Mouse (Mus musculus) retina, embryonic 14.5 days (tissue): Measurements from ENCODE around the gene Zmiz2.
"Not testable (repeated sequence)": the region's sequence is repeated elsewhere in the genome, so short reads cannot be mapped to it uniquely, and the experiment has no call there.

Source experiments
- DNase-seq: peaks from one replicate; pipeline ENCODE4 v3.0.0-alpha.2; 2015; ENCODE audit warnings: low spot score

The Zmiz2 gene

DNA sequence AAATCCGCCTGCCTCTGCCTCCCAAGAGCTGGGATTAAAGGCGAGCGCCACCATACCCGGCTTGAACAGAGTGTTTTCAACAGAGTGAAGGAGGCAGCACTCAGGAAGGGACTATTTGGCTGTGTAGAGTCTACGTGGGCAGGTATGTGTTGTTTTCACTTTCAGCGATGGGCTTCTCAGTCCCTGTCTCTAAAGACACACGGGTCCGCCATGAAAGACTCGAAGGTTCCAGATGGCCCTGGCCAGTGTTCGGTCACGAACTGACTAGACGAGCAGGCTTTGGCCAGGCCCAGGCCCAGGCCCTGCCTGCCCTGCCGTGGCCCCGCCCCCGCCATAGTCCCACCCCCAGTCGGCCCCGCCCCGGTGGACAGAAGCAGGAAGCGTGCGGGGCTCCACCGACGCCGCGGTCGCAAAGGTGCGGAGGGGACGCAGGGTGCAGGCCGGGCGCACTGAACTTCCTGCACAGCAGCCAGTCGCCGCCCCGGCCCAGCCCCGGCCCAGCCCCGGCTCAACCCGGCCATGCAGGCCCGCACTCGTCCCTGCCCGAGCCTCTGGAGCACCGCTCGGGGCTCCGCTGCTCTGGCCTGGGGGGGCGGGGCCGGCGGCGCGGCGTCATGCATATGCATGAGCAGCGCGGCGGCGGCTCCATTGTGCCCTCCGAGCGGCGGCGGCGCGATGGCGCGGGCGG, at the start of gene Zmiz2:
Zmiz2 (plus strand) TSS at position 349 of the 688 bp plus-strand sequence.
- DNase-seq, result peak; percentile 92

DNA sequence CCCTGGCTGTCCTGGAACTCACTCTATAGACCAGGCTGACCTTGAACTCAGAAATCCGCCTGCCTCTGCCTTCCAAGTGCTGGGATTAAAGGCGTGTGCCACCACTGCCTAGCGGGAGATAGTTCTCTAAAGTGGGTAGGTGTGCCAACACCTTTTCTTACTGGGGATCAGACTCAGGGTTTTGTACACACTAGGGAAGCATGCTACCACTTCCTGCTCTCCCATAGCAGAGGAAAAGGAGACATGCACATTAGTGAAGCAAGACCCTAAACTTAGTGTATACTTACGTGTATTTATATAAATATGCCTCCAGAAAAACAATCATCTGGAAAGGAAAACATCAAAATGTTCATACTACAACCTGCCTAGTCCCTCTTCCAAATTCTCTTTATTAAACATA, 42.9 kb upstream of the Zmiz2 start:
- DNase-seq, result no peak

DNA sequence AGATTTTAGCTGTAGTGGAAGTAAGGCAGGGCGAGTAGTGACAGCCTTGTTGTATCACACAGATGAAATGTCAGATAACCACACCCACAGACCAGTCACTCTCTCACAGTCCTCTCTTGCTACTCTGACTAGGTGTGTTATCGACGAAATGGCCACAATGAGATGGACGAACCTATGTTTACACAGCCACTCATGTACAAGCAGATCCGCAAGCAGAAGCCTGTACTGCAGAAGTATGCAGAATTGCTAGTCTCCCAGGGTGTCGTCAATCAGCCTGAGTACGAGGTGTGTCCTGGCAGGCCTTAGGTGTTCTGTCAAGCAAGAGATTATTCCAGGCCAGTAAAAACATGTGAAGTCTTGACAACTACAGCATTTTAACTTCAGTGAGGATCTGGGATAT, 41.9 kb upstream of the Zmiz2 start:
- DNase-seq, result no peak

DNA sequence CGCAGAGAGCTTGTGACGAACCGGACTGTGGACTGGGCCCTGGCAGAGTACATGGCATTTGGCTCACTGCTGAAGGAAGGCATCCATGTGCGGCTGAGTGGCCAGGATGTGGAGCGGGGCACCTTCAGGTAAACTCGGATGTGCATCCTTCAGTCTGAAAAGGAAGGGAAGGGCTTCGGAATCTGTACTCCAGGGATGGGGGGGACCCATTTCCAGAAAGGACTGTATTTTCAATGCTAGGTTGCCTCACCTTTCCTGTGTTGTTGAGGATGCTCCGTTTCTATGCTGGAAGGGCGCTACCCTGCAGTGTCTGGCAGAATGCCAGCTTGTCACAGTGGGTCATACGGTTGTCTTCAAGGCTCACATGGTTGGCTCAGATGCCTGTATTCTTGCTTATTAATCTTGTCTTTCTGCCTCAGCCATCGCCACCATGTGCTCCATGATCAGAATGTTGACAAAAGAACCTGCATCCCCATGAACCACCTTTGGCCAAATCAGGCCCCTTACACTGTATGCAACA, 40.1 kb upstream of the Zmiz2 start:
- DNase-seq, result no peak

DNA sequence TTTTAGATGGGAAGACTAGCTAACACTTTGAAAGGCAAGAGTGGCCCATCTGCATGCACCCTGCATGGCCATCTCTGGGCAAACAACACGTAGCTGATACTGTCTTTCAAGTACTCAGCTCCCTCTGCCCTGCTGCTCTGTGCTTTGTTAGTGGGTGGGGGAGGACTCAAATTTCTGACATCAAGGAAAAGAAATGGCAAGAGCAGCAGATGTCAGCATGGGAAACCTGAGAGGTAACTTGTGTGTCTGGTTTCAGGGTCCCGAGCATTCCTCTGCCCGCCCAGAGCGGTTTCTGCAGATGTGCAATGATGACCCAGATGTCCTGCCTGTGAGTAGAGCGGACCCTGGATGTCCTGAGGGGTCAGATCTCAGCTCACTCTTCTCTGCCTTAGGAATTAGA, 39.3 kb upstream of the Zmiz2 start:
- DNase-seq, result no peak

DNA sequence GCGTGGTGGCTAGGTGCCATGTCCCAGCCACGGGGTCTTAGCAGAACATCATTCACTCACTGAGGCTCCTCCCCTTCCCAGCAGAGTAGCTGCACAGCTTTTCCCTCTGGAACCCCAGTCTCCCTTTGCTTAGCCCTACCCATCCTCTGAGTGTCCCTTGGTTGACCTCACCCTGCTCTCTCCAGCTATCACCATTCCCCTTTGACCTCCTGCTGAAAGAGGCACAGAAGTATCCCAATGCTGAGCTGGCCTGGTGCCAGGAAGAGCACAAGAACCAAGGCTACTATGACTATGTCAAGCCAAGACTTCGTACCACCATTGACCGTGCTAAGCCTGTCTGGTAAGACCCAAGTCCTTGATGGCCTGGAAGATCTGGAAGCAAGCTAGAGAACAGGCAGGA, 33.8 kb upstream of the Zmiz2 start:
- DNase-seq, result no peak

DNA sequence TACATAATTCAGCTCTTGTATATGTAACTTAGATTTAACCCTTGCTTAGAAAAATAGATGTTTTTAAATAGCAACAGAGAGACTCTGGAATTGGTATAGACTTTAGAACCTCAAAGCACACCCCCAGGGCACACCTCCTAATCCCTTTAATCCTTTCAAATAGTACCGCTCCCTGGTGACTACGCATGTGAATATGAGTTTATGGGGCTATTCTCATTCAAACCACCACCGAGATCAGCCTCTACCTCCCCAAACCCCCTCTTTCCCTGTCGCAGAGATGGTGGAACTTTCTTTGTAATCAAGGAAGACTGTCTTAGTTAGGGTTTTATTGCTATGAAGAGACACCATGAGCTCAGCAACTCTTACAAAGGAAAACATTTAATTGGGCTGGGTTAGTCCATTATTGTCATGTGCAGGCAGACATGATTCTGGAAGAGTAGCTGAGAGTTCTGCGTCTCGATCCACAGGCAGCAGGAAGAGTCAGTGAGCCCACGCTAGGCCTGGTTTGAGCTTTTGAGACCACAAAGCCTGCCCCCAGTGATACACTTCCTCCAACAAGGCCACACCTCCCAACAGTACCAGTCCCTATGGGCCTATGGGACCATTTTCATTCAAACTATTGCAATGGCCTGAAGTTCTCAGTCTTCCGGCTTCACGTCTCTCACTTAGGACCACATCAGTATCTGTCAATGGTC, 24.1 kb upstream of the Zmiz2 start:
- DNase-seq, result no peak

DNA sequence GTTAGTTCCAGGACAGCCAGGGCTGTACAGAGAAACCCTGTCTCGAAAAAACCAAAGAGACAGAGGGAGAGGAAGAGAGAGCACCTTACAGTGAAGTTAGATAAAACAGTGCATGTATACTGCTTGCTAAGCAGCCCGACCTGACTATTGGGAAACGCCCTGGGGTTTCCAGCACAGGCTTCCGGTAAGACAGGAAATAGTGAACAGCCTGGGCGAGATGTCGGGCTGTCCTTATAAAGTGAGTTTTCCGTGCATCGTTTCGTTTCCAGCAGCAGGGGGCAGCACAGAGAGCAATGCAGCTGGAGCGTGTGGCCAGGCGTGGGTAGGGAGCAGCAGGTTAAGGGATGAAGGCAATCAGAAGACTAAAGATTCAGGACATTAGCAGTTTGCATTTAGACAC, 23.0 kb upstream of the Zmiz2 start:
- peak; percentile 78 for DNase-seq

DNA sequence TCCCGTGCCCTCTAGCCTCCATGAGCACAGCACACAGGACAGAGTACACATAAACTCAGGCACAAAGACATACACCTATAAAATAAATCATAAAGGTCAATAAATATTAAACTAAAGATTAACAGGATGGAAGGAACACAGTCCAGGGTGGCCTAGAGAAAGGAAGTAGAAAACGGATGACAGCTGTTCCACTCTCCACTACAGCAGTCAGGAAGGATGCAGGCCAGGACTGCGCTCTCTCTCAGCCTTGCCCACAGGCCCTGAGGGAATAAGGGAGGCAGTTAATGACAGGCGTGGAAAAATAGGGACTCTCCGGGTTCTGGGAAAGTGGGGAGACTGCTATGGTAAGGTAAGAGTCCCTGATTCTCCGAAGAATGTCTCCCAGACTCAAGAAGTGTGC, 22.4 kb upstream of the Zmiz2 start:
- DNase-seq, result no peak

DNA sequence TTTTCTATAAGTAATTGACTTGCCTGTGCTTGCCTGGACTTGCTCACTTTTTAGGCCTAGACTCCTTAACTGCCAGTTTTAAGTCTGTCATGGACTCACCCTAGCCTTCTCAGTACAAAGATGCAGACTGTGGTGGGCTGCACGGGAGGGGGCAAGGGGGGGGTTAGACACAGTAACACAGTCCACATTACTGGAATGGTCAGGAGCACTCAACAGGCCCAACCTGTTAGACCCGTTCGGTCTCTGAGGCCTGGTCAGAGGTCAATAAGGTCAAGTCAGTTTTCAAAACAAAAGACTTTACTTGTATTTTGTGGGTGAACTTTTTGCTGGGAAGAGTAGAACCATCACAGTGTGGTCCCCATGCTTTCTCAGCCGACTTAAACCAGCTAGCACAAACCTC, 21.7 kb upstream of the Zmiz2 start:
- DNase-seq, result no peak

DNA sequence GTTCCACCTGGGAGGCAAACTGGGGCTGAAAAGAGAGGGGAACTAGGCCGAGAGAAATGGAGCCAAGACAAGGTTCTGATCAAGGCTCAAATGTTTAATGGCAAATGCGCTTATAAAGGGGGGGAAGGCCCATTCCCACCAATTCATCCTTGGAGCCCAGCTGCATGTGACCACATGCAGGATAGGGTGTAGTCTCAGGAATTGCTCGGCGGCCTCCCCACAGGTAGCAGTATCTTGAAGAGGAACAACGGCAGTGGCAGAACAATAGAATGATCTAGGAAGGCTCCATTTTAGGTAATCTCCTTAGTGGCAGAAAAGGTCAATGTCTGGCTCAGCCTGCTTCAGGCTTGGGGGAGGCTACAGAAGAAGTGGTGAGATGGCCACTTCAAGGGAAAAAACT, 20.9 kb upstream of the Zmiz2 start:
- not testable (repeated sequence) for DNase-seq

DNA sequence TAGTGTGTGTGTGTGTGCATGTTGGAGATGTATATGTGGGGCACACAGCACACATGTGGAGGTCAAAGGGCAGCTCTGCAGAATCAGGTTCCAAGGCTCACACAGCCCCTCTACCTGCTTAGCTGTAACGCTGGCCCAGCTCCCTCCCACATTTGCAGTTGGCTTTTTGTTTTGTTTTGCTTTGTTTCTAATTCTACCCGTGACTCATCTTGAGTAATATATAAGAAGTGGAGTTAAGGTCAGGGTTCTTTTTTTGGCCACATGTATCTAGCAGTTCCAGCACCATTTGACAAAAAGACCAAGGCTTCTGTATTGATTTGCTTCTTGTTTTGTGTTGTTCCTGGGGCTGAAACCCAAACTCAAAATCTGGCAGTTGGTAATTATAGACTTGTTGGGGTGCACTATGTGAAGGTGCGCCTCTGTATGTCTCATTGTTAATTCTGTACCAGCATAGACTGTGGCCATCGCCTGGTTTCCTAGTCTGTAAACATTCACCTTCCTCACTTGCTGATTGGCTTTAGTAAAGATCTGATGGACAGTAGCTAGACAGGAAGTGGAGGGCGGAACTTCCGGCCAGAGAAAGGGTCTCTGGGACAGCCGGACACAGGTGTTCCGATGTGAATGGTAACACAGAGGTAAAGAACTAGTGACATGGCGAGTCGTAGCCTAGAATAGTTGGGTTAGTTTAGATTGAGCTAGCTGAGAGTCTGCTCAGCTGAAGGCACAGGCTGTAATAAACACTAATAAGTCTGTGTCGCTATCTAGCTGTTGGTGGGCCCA, 17.3 kb upstream of the Zmiz2 start:
- DNase-seq, result no peak

DNA sequence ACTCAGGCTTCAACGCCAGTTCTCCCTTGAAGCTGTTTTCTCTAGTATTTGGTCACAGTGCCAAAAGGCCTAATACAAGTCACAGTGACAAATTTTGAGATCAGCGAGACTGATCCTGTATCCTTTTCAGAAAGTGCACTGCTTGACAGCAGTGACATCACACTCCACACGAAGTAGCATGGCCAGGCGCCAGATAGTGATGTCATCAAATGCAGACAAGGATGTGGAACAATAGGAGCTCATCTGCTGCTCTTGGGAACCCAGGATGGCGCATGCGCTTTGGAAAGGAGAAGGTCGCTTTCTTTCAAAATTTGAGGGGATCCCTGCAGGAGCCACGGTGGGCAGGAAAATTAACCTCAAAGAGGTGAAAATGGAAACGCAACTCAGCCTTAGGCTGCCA, 16.1 kb upstream of the Zmiz2 start:
- DNase-seq, result no peak

DNA sequence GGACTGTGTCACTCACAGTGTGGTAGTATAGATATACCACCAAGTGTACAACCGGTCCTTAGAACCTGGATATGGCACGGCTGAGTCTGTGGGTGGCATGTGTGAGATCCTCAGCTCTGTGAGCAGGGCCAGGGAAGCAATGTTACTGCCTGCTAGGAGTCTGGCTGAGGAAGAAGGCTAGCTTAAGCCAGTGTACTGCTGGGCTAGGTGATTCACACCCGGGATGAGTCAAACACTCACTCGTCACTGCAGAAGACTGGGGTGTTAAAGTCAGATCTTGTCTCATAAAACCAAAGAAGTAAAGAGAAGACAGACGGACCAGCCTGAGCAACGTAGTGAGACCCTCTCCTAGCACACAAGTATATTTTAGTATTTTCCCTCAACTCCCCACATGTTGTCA, 8.0 kb upstream of the Zmiz2 start:
- DNase-seq, result no peak

DNA sequence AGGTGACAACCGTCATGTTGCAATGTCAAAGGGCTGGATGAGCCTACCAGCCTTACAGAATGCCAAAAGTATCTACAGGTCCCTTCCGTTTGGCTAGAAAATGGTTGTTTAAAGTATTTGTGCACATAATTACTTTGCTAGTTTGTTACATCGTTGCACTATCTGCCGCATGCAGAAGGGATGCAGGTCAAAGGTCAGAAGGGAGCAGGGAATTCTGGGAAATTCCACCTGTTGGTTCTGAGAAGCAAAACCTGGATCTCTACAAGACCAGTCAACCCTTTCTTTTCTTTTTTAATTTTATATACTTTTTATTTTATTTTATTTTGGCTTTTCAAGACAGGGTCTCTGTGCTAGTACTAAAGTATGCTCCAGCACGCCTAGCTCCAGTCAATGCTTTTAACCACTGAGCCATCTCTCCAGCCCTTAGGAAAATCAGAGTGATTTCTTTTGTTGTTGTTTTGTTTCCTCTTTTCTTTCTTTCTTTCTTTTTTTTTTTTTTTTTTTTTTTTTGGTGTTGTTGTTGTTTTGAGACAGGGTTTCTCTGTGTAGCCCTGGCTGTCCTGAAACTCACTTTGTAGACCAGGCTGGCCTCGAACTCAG, 648 bp upstream of the Zmiz2 start:
- DNase-seq, result no peak

DNA sequence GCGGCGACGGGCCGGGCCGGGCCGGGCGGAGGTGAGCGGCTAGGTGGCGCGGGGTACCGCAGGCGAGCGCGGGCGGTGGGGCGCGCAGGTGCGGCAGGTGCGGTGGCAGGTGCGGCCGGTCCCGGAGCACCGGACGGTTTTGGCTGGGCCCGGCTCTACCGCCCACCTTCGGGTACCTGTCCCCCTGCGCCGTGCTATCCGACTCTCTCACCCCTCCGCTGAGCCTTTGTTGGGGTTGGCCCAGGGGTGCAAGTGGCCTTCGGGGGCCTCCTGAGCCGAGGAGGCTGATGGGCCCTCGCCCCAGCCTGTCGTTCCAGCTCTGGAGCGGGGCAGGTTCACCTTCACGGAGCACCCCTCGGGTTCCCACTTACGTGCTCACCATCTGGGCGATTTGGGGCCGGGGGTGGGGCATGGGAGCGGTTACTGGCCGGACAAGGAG, 628 bp downstream of the Zmiz2 start:
- peak; percentile 25 for DNase-seq

DNA sequence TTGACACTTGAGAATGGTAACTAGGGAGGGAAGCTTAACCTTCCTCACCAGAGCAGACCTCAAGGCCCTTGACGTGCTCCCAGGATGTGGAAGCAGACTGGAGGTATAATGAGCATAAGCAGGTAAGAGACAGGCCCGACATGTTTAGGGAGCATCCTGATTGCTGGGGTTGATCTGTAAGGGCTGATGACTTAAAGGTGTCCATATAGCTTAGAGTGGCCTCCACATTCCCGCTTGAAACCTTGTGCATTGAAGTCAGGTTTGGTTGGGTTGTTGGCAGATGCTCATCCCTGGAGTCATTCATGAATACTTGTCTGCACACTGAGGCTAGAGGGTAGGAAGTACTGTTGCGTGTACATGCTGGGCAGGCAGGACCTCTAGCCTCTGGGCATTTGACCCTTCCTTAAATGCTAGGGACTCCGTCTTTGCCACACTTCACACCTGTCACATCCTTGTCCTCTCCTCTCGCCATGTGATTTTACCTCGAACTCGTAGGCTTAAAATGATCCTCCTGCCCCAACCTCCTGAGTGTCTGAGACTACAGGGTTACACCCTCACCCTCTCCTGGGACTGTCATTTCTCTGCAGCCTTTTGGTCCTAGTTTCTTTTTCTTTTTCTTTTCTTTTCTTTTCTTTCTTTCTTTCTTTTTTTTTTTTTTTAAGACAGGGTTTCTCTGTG, 1.6 kb downstream of the Zmiz2 start:
- no peak for DNase-seq

DNA sequence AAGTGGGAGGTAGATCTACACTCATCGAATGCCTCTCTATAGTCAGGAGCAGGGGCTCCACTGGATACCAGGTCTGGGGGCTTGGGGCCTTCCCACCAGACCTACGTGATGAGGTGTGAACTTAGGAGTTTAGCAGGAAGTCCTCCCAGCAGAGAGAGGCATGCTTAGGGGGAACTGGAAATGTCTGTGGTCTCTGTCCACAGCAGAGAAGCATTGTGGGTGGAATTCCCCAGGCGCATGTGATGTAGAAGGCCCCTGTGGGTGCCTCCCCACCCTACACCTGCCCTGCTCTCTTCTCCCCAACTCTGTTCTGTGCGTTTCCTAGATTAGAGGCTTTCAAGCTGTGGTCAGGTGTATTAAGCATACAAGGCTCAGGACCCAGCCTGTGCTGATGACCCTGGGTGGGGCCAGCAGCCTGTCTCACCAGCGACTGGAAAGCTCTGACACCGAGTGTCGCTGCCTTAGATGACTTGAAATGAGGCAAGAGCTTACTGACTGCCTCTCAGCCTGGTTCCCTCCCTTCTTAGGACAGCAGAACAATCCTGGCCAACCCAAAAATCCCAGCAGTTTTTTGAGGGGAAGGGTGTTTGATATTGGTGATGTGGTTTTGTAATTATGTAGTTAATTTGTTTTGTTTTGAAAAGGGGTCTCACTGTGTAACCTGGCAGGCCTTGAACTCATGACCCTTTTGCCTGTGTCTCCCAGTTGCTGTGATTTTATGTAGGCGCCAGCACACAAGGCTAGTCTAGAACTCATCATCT, 2.8 kb downstream of the Zmiz2 start:
- no peak for DNase-seq

DNA sequence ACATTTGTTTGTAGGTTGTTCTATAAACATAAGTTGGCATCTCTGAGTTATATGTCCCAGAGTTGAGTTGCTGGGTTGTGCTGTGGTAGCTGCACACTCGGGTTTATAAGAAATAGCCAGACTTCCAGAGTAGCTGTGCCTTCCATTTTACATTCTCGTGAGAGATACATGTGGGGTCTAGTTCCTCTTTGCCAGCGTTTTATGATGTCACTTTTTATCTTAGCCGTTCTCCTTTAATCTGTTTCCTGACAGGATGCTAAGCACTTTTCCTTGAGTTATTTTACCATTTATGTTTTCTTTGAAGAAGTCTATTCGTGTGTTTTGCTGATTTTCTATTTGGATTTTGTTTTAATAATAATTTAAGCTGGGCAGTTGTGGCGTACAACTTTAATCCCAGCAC, 4.0 kb downstream of the Zmiz2 start:
- DNase-seq, result no peak

DNA sequence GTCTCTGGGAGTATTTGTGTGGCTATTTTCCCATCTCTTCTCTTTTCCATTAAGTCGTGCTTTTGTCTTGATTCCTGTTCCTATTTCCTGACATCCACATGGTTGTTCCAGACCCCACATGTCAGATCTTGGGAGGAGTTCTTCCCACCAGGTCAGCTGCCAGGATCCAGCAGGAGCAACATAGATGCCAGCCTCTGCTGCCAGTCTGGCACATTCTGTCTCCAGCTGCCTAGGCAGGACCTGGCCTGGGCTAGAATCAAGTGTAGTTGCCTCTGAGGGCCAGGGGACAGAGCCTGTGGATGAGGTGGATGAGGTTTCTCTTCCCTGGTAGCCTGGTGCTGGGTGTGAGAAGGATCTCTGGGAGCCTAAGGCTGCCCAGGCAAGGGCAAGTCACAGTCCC, 5.0 kb downstream of the Zmiz2 start:
- no peak for DNase-seq

DNA sequence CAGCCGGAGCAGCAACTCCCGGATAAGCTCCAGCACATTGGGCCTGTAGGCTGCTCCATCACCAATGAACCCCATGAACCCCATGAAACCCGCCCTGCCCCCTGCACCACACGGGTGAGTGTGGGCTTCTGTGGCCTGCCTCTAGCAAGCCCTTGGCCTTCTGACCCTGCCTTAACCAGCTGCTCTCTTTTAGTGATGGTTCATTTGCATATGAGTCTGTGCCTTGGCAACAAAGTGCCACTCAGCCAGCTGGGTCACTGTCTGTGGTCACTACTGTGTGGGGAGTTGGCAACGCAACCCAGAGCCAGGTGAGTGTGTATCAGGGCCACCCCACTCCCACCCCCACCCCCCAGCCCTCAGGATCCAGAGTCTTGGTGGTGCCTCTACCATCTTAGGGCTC, 6.7 kb downstream of the Zmiz2 start:
- no peak for DNase-seq
